Mouse (Mus musculus): ENCODE results near the gene Lrwd1.

DNA sequence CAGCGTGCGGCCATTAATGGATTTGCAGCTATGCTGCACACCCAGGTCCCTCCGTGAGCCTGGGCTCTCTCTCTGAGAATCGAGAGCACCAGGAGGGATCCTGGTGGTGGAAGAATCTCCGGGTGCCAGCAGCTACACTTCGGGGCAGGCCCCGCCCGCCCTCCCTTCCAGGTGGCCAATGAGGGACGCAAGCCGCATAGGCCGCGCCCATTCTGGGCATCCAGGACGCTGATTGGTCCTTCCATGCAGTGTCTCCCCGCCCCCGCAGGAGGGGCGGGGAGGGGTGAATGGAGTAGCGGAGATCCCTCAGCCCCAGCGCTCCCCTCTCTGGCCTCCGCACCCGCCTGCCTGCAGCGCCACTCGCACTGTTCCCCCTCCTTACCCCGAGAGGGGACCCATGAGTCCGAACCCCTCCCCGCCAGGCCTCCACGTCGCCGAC lies 52.2 kb downstream of the Lrwd1 start, which contains the start of gene Rasa4:
- TF ChIP-seq CTCF (IDR thresholded peaks at IDR 0.05; ENCODE audit: insufficient read depth, low read depth, low read length), result no peak
- TF ChIP-seq POLR2A (IDR thresholded peaks at IDR 0.05; ENCODE audit: insufficient read depth, low read depth, low read length), result no peak
